Mouse (Mus musculus) urinary bladder, postnatal 14 days (tissue): ENCODE data around the gene Wbp2nl.

Source experiments
- DNase-seq: peaks from one replicate; pipeline ENCODE4 v3.0.0; 2021; ENCODE audit warnings: low spot score

Gene Wbp2nl

GRCm38 (mm10) chr15:82319613-82320012 is 20.9 kb downstream of the Wbp2nl start:
- no peak for DNase-seq

- DNase-seq = no peak
These were observed 23.4 kb downstream of the Wbp2nl start for GRCm38 (mm10) chr15:82322195-82322594.

DNA sequence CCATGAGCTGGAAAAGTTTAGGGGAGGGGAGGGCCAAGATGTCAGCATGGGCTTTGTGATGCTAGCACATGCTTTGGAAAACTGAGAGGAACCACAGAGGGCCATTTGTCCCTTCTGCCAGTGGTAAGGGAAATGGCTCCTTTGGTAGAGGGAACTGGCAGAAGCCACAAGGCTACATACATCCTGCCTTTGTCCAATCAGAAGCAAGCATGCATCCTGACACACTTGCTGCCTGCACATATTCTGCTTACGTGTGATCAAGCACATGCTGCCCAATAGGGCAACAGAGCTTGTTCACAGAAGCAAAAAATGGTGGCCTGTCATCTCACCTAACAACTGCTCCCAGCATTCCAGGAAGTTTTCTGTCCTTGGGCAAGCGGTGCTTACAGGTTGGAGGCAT is 26.6 kb downstream of the Wbp2nl start:
- no peak for DNase-seq

DNA sequence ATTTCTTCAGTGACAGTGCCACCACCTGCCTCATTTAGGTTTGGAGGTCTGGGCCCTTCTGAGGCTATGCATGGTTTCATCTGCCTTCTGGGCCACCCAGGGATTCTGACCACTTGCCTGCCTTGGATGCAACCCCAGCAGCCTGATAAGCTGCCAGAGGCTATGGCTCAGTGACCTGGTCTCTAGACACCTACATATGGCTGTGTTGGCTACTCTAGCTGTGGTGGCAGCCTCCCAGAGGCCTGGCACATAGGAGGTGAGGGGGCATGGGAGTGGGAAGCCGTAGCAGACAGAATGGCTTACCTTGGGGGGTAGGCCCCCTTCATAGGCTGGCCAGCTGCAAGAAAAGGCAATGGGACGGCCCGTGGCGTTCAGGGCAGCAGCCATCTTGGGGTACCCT is 36.4 kb downstream of the Wbp2nl start:
- DNase-seq = no peak

DNA sequence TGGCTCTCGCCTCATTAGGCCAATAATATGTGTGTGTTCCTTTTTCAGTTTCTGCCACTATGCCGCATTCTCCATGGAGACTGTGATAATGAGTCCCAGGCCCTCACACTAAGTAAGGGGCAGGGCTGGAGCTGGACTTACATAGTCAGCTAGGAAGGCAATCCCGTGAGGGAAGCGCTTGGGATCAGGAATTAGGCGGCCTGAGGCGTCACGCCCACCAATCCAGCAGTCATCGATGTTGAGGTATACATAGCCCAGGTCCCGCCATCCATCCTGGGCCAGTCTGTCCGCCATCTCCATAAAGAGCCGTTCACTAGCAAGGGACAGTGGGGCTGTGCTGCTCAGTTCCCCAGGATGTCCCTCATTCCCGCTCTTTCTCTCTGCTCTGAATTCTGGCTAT is 37.9 kb downstream of the Wbp2nl start:
- DNase-seq = no peak

- no peak for DNase-seq
These were observed 39.1 kb downstream of the Wbp2nl start for GRCm38 (mm10) chr15:82337875-82338274.

GRCm38 (mm10) chr15:82338593-82339112 is 39.9 kb downstream of the Wbp2nl start, which contains the start of the genes Naga, Pheta2 and Smdt1:
Naga (minus strand) TSS chr15:82338925.
Pheta2 (plus strand) TSS chr15:82338942.
Smdt1 (plus strand) TSS chr15:82338959.
- DNase-seq = peak; percentile 96

DNA sequence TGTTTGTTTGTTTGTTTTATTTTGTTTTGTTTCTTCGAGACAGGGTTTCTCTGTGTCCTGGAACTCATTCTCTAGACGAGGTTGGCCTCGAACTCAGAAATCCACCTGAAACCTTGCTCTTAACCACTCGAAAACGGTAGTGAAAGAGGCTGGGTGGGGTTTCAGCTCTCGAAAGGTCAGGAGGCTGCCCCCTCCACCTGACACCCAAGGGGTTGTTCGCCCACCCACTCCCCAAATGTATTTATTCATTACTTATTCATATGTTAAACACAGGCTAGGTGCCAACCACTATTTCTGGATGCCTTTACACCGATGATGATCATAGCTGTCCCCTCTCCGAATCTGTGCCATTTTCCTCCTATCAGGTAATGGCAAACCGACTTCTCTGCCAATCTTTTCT is 40.4 kb downstream of the Wbp2nl start:
- DNase-seq = no peak

- no peak for DNase-seq
These were observed 41.0 kb downstream of the Wbp2nl start for GRCm38 (mm10) chr15:82339634-82340254.

DNA sequence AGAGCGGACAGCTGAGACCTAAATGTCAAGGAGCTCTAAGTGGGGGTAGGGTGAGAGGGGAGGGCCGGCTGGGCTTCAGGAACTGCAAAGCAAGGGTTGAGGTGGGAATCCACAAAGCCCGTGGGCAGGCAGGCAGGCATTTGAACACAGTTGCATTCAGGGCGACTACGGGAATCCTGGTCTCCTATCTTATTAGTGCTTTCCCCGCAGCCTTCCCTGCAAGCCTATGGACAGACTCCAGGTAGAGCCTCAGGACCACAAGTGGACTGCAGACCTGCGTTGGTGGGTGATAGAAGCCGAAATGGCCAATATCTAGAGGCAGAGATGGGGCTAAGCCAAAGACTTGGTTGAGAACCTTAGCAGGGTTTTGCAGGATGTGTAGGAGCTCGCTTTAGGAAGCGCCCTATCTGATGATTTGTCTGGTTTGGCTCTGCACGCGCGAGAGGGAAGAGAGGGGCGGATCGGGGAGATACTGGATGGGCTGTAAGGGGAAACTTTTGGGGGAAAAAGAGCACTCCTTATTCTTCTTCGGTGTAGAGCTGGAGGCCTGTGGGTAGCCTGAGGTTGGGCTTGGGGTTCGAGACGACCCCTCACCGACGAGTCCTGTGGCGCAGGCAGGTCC is 41.8 kb downstream of the Wbp2nl start:
- no peak for DNase-seq

GRCm38 (mm10) chr15:82341036-82341501 is 42.3 kb downstream of the Wbp2nl start:
- DNase-seq = peak; percentile 71

GRCm38 (mm10) chr15:82341675-82342542 is 43.2 kb downstream of the Wbp2nl start:
- no peak for DNase-seq

DNA sequence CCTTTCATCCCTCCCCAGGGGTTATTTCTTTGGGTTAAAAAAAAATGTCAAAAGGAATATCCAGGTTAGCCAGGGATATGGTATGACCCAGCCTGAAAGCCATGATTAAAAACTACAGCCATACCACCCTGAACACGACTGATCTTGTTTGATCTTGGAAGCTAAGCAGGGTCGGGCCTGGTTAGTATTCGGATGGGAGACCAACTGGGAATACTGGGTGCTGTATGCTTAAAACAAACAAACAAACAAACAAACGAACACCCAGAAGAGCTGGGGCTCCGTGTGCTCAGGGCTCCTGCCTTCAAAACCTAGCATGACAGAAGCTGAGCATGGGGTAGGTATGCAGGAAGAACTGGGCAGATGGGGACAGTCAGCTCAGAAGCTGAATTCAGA is 43.8 kb downstream of the Wbp2nl start:
- no peak for DNase-seq

DNA sequence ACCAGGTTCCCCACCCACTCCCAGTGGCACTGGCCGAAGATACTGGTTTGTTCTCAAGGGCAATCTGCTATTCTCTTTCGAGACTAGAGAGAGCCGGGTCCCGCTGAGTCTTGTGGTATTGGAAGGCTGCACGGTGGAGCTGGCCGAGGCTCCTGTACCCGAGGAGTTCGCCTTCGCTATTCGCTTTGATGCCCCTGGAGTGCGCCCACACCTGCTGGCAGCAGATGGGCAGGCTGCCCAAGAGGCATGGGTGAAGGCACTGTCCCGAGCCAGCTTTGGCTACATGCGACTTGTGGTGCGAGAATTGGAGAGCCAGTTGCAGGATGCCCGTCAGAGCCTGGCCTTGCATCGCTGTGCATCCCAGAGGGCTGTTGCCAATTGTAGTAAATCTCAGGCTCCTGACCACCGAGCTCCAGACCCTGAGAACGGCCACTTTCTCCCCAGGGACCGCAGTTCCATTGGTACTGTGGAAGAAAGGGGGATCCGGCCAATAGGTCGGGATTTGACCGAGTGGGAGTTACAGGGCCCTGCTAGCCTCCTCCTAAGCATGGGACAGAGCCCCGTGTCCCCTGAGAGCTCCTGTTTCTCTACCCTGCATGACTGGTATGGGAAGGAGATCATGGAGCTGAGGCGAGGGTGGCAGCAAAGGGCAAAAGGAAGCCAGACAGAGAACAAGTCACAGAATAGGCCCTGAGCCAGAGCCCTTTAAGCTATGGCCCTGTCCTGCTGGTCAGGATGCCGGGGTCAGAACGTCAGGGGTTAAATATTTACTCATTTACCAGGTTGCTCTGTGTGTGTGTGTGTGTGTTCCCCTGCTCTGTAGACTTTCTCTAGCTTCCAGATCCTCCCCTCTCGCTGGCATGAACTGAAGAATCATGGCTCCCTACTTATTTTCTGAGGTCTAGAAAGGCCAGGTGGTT is 44.9 kb downstream of the Wbp2nl start:
- DNase-seq = no peak

DNA sequence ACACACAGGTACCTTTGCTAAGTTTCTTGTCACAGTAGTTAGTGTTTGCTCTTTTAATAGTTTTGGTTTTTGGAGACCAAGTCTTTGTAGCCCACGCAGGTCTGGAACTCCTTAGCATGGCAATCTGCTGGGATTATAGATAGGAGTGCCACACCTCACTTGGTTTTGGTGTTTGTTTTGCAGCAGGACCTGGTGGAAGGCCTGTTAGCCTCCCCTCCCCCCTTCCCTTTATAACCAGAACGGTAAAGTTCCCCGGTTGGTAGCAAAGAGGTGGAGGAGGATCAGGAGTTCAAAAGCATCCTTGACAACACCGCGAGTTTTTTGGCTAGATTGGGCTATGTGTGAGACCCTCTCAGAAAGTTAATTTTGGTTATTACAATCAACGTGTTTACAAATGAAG is 46.2 kb downstream of the Wbp2nl start:
- no peak for DNase-seq

- DNase-seq = peak; percentile 98
These were observed 47.2 kb downstream of the Wbp2nl start for GRCm38 (mm10) chr15:82345820-82346470.

DNA sequence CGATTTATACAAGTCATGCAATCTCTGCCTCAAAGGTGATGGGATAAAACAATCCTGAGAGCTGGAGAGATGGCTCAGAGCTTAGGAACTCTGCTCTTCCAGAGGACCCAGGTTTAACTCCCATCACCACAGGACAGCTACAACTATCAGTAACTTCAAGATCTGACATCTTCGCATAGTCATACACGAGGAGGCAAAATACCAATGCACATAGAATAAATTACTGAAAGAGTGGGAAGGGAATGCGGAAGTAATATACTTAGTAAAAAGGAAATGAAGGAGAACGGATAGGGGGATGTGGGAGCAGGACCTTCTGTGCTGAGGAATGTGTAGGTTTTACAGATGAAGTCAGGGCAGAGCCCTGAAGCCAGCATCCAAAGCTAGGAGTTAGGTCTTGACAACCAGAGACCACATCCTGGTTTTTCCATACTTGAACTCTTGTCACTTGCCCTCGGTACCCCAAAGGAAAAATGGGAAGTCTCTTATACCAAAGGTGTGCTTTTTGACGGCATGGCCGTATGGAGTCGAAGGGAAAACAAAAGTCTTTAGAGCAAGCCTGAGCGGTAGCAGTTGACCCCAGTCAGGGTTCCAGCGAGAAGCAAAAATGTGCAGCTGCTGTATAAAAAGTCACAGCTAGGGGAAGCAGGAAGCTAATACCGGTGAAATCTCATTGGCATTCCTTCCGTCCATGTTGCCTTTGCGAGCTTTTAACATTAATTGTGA is 48.0 kb downstream of the Wbp2nl start:
- no peak for DNase-seq

DNA sequence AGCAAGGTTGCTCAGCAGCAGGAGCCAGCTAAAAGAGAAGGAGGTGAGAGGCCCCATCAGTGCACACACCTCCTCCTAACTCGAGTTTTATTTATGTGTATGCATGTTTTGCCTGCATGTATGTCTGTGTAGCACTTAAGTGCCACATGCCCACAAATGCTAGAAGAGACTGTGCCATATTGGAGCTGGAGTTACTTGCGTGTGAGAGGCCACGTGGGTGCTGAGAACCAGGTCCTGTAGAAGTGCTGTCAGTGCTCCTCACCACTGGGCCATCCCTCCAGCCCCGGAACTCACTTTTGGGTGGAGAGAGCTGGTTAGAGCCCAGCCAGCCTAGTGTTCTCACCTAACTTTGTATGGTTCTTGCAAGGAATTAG is 48.5 kb downstream of the Wbp2nl start:
- DNase-seq = no peak

DNA sequence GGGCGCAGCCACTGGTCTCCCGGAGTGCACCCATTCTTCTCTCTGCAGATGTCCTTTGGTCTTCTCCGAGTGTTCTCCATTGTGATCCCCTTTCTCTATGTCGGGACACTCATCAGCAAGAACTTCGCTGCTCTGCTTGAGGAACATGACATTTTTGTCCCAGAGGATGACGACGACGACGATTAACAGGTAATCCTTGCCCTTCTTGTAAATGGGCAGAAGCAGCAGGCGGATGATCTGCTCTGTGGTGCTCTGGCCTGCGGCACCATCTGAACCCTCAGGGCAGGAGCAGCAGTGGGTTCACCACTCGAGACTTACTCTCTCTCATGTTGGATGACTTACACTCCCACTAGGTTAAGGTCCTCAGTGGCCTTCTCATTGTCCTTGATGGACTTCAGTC is 49.1 kb downstream of the Wbp2nl start:
- DNase-seq = no peak

DNA sequence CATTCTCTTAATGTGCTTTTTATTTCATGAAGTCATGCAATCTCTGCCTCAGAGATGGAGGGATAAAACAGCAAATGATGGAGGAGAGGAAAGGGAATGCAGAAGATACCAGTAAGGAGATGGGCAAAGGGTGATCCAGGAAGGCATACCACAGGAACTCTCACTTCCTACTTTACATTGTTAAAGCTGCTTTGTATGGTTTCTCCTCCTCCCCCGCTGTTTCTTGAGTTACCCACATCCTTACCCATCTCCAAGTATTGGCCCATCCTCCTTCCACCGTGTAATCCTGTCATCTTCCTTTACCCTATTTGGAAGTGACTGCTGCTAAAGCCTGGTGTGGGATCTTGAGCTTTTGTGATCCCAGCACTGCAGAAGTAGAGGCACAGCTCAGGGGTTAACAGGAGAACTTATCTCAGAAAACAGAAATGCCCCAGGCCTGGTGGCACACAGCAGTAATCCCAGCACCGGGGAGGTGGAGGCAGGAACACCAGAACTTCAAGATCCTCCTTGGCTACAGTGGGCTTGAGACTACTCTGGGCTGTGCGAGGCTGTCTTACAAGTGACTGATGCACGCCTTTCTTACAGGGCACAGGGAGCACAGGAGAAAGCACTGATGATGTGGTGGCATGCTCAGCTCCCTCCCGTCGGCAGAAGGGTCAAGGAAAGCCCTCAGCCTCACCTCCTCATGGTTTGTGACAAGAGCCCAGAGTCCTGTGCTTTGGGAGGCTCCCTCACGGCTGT is 49.7 kb downstream of the Wbp2nl start:
- DNase-seq = no peak
